Mouse (Mus musculus) G1E (cell line): ENCODE measurements at regions not wholly inside any gene's neighbourhood (a gene's known extent, or its start where the extent isn't known, plus 50 kb on each side); places are given as distances from the start of the nearest gene placed in this dataset.

Source experiments
- ATAC-seq: 2 replicates; pipeline ENCODE4 v1.8.0; 2016; ENCODE audit warnings: mild to moderate bottlenecking; ENCODE audit not compliant: insufficient number of reproducible peaks, poor library complexity, low FRiP score, severe bottlenecking; ENCODE audit errors: extremely low read depth
- DNase-seq: peaks from one replicate; pipeline ENCODE4 v3.0.0; 2012; ENCODE audit warnings: low spot score
- H3K27me3 ChIP-seq: 2 replicates; pipeline ENCODE4 v1.6.1; 2012; ENCODE audit warnings: mild to moderate bottlenecking, low read length, inconsistent platforms; ENCODE audit not compliant: insufficient read depth
- H3K36me3 ChIP-seq: replicated peaks from 2 replicates; pipeline ENCODE3; 2012; ENCODE audit warnings: mild to moderate bottlenecking, inconsistent platforms
- H3K4me1 ChIP-seq: 2 replicates; pipeline ENCODE4 v1.6.1; 2012; ENCODE audit warnings: low read depth, low read length, inconsistent platforms, mixed read lengths; ENCODE audit not compliant: insufficient read depth
- H3K4me3 ChIP-seq: 2 replicates; pipeline ENCODE4 v1.5.1; 2012; ENCODE audit warnings: low read depth, mild to moderate bottlenecking, inconsistent platforms, low read length, moderate library complexity, mixed read lengths
- H3K9me3 ChIP-seq: replicated peaks from 2 replicates; pipeline ENCODE4 v1.6.1; 2012; ENCODE audit warnings: inconsistent platforms
- CTCF ChIP-seq: IDR thresholded peaks from 2 replicates; pipeline ENCODE4 v1.5.1; 2012; ENCODE audit warnings: low read depth, low read length, inconsistent platforms, mixed read lengths
- GATA1 ChIP-seq: IDR thresholded peaks from 2 replicates; pipeline ENCODE4 v1.6.1; 2012; ENCODE audit warnings: borderline replicate concordance, low read length, inconsistent platforms, mixed read lengths
- GATA2 ChIP-seq: IDR thresholded peaks from 2 replicates; pipeline ENCODE4 v1.6.1; 2012; ENCODE audit warnings: low read depth, low read length, inconsistent platforms, borderline replicate concordance
- POLR2AphosphoS5 ChIP-seq: IDR thresholded peaks from 2 replicates; pipeline ENCODE4 v1.6.1; 2012; ENCODE audit warnings: low read depth, low read length, inconsistent platforms; ENCODE audit not compliant: insufficient replicate concordance
- TAL1 ChIP-seq: conservative IDR thresholded peaks from 2 replicates; pipeline ENCODE4 v1.6.1; 2012; ENCODE audit warnings: low read depth, low read length, inconsistent platforms, mixed read lengths

GRCm38 (mm10) chr4:153738088-153738487 lies 218.9 kb upstream of the A430005L14Rik start:
- H3K9me3 ChIP-seq = peaks cover 62% of the 10 kb centered on the region
- H3K4me3 ChIP-seq = no peak overlapping the region; the same call in 1 of the 2 replicates

GRCm38 (mm10) chr4:153742241-153742640 lies 214.8 kb upstream of the A430005L14Rik start:
- Histone ChIP-seq H3K27me3 (no peaks in the 10 kb centered on the region), H3K36me3 (no peaks in the 10 kb centered on the region), H3K4me1 (no peaks in the 10 kb centered on the region), H3K4me3 (no peak overlapping the region), H3K9me3 (peaks cover 39% of the 10 kb centered on the region)
- no peak for DNase-seq
- TF ChIP-seq GATA1 (no peak), POLR2AphosphoS5 (no peak), GATA2 (no peak), TAL1 (no peak), CTCF (no peak)
- ATAC-seq = no peak

More at GRCm38 (mm10) chr4:153738088-153738487, 218.9 kb upstream of the A430005L14Rik start:
- no peaks in the 10 kb centered on the region for H3K36me3 ChIP-seq
- no peak for ATAC-seq
- no peak for DNase-seq
- H3K4me1 ChIP-seq = no peaks in the 10 kb centered on the region
- no peaks in the 10 kb centered on the region for H3K27me3 ChIP-seq
- TF ChIP-seq GATA2 = no peak
- no peak for TF ChIP-seq POLR2AphosphoS5
- TF ChIP-seq CTCF = no peak
- TF ChIP-seq TAL1 = no peak
- TF ChIP-seq GATA1 = no peak

- Histone ChIP-seq H3K27me3 (no peaks in the 10 kb centered on the region), H3K36me3 (no peaks in the 10 kb centered on the region), H3K9me3 (peaks cover 70% of the 10 kb centered on the region), H3K4me1 (no peaks in the 10 kb centered on the region), H3K4me3 (no peak overlapping the region)
- DNase-seq = no peak
- no peak for ATAC-seq
- no peak for TF ChIP-seq CTCF
- TF ChIP-seq POLR2AphosphoS5 = no peak
- no peak for TF ChIP-seq GATA2
- TF ChIP-seq TAL1 = no peak
- no peak for TF ChIP-seq GATA1
Measured at GRCm38 (mm10) chr4:153752791-153753190, 204.2 kb upstream of the A430005L14Rik start.

- ATAC-seq (no peak), DNase-seq (no peak)
- TF ChIP-seq POLR2AphosphoS5 (no peak), GATA1 (no peak), CTCF (no peak), GATA2 (no peak)
- no peaks in the 10 kb centered on the region for H3K36me3 ChIP-seq
- no peak overlapping the region; the same call in 1 of the 2 replicates for H3K4me3 ChIP-seq
- H3K27me3 ChIP-seq = no peaks in the 10 kb centered on the region
- H3K4me1 ChIP-seq = no peaks in the 10 kb centered on the region
- peaks cover 73% of the 10 kb centered on the region for H3K9me3 ChIP-seq
Measured at GRCm38 (mm10) chr4:153758323-153758722, 198.7 kb upstream of the A430005L14Rik start.

GRCm38 (mm10) chr4:153758781-153759180 lies 198.3 kb upstream of the A430005L14Rik start:
- ATAC-seq = no peak
- no peak overlapping the region; the same call in 1 of the 2 replicates for H3K4me3 ChIP-seq
- DNase-seq = no peak
- no peaks in the 10 kb centered on the region for H3K36me3 ChIP-seq
- H3K4me1 ChIP-seq = no peaks in the 10 kb centered on the region
- TF ChIP-seq GATA1 (no peak), GATA2 (no peak), POLR2AphosphoS5 (no peak), CTCF (no peak), TAL1 (no peak)
- no peaks in the 10 kb centered on the region for H3K27me3 ChIP-seq
- peaks cover 72% of the 10 kb centered on the region for H3K9me3 ChIP-seq

- Histone ChIP-seq H3K4me1 (no peaks in the 10 kb centered on the region), H3K27me3 (no peaks in the 10 kb centered on the region), H3K4me3 (no peak overlapping the region), H3K9me3 (peaks cover 67% of the 10 kb centered on the region), H3K36me3 (no peaks in the 10 kb centered on the region)
- TF ChIP-seq GATA2 (no peak), POLR2AphosphoS5 (no peak)
- ATAC-seq (no peak), DNase-seq (no peak)
Measured at GRCm38 (mm10) chr4:153760934-153761333, 196.1 kb upstream of the A430005L14Rik start.

GRCm38 (mm10) chr4:153763413-153763812 lies 193.6 kb upstream of the A430005L14Rik start:
- no peaks in the 10 kb centered on the region for H3K4me1 ChIP-seq
- peaks cover 69% of the 10 kb centered on the region for H3K9me3 ChIP-seq
- TF ChIP-seq GATA1 = no peak
- TF ChIP-seq TAL1 = no peak
- no peak for TF ChIP-seq GATA2
- no peak for TF ChIP-seq CTCF
- TF ChIP-seq POLR2AphosphoS5 = no peak
- H3K36me3 ChIP-seq = no peaks in the 10 kb centered on the region
- no peaks in the 10 kb centered on the region for H3K27me3 ChIP-seq
- DNase-seq = no peak
- no peak for ATAC-seq
- H3K4me3 ChIP-seq = no peak overlapping the region
